Mouse (Mus musculus): ENCODE data around the gene Cfap61.

Cfap61 gene

GRCm38 (mm10) chr2:146089157-146089692 lies 154.6 kb downstream of the Cfap61 start:
- no peak for DNase-seq

- DNase-seq, result no peak
Measured at GRCm38 (mm10) chr2:146097532-146097931, 162.9 kb downstream of the Cfap61 start.

GRCm38 (mm10) chr2:146098853-146099717 lies 164.5 kb downstream of the Cfap61 start:
- no peak for DNase-seq

- DNase-seq, result no peak
Measured at GRCm38 (mm10) chr2:146099838-146100237, 165.3 kb downstream of the Cfap61 start.

GRCm38 (mm10) chr2:146100489-146101060 lies 166.0 kb downstream of the Cfap61 start:
- DNase-seq, result no peak

- DNase-seq, result no peak
Measured at GRCm38 (mm10) chr2:146102600-146102999, 168.0 kb downstream of the Cfap61 start.

GRCm38 (mm10) chr2:146105341-146105740 lies 170.8 kb downstream of the Cfap61 start:
- DNase-seq, result no peak

GRCm38 (mm10) chr2:146107980-146108379 lies 173.4 kb downstream of the Cfap61 start:
- DNase-seq, result no peak

- no peak for DNase-seq
Measured at GRCm38 (mm10) chr2:146109921-146110320, 175.3 kb downstream of the Cfap61 start.

- no peak for DNase-seq
Measured at GRCm38 (mm10) chr2:146116282-146116681, 181.7 kb downstream of the Cfap61 start.

- no peak for DNase-seq
Measured at GRCm38 (mm10) chr2:146116726-146117125, 182.1 kb downstream of the Cfap61 start.

GRCm38 (mm10) chr2:146117191-146117914 lies 182.8 kb downstream of the Cfap61 start:
- no peak for DNase-seq

GRCm38 (mm10) chr2:146117915-146118403 lies 183.4 kb downstream of the Cfap61 start:
- DNase-seq, result no peak

- no peak for DNase-seq
Measured at GRCm38 (mm10) chr2:146121551-146121950, 187.0 kb downstream of the Cfap61 start.

GRCm38 (mm10) chr2:146125129-146125528 lies 190.5 kb downstream of the Cfap61 start:
- no peak for DNase-seq

GRCm38 (mm10) chr2:146128622-146129021 lies 194.0 kb downstream of the Cfap61 start:
- no peak for DNase-seq

- no peak for DNase-seq
Measured at GRCm38 (mm10) chr2:146130514-146130913, 195.9 kb downstream of the Cfap61 start.

GRCm38 (mm10) chr2:146134275-146134674 lies 199.7 kb downstream of the Cfap61 start:
- no peak for DNase-seq

- no peak for DNase-seq
Measured at GRCm38 (mm10) chr2:146140711-146141110, 206.1 kb downstream of the Cfap61 start.

- DNase-seq, result no peak
Measured at GRCm38 (mm10) chr2:146147306-146147705, 212.7 kb downstream of the Cfap61 start.

GRCm38 (mm10) chr2:146147801-146148200 lies 213.2 kb downstream of the Cfap61 start:
- no peak for DNase-seq

- no peak for DNase-seq
Measured at GRCm38 (mm10) chr2:146149206-146149974, 214.8 kb downstream of the Cfap61 start.
